Mouse (Mus musculus) hindbrain, embryonic 12.5 days (tissue): ENCODE data around the gene Nsf. TPM values are rescaled to one million over a fixed set of nuclear protein-coding genes. Genes with fewer than 3 reads are reported as not detected.

Experiments used
- ATAC-seq: fragments of 200-750 bp; cut with Nextera tagmentation; 2 replicates; pipeline ENCODE4 v1.8.0; 2017; ENCODE audit warnings: moderate TSS enrichment; ENCODE audit not compliant: low FRiP score
- H3K27ac ChIP-seq: fragments of 300-500 bp; sonication (generic); 2 replicates; pipeline ENCODE4 v1.5.1; 2016; ENCODE audit warnings: mild to moderate bottlenecking
- H3K27me3 ChIP-seq: fragments of 300-500 bp; sonication (generic); 2 replicates; pipeline ENCODE4 v1.6.1; 2016; ENCODE audit warnings: mild to moderate bottlenecking
- H3K36me3 ChIP-seq: fragments of 300-500 bp; sonication (generic); 2 replicates; pipeline ENCODE4 v1.6.1; 2016; ENCODE audit warnings: mild to moderate bottlenecking
- H3K4me1 ChIP-seq: fragments of 300-500 bp; sonication (generic); 2 replicates; pipeline ENCODE4 v1.6.1; 2016
- H3K4me2 ChIP-seq: fragments of 300-500 bp; sonication (generic); replicated peaks from 2 replicates; pipeline ENCODE4 v1.6.1; 2016; ENCODE audit warnings: mild to moderate bottlenecking
- H3K4me3 ChIP-seq: fragments of 300-500 bp; sonication (generic); 2 replicates; pipeline ENCODE4 v1.5.1; 2016; ENCODE audit warnings: mild to moderate bottlenecking
- H3K9ac ChIP-seq: fragments of 300-500 bp; sonication (generic); 2 replicates; pipeline ENCODE4 v1.6.1; 2016; ENCODE audit warnings: mild to moderate bottlenecking, moderate library complexity
- H3K9me3 ChIP-seq: fragments of 300-500 bp; sonication (generic); replicated peaks from 2 replicates; pipeline ENCODE4 v1.6.1; 2016; ENCODE audit warnings: mild to moderate bottlenecking
- WGBS: fragments of 180-500 bp; shearing (Covaris S2); methylation state at CpG from one replicate; pipeline ENCODE4 v1.1.7; 2016; 5-methylcytosine and 5-hydroxymethylcytosine counted together
- polyA plus RNA-seq: library from polyadenylated mRNA; unstranded; fragments of >200 nt; fragmentation: Nextera tagmentation; extraction: Ambion mirVana; gene quantifications from 2 replicates; pipeline ENCODE4 v1.2.1, GENCODE M21; 2016

Nsf gene
- polyA plus RNA-seq, 1 experiment from 2014 or later, result 81.7 TPM

- 47% methylated on average over 25 of the region's 25 CpGs for WGBS
- no peak overlapping the region for H3K9ac ChIP-seq
- H3K36me3 ChIP-seq, result no peaks in the 10 kb centered on the region
- no peak overlapping the region for H3K4me2 ChIP-seq
- no peak overlapping the region for H3K27ac ChIP-seq
- H3K4me1 ChIP-seq, result peaks cover 54% of the 10 kb centered on the region
- H3K9me3 ChIP-seq, result no peaks in the 10 kb centered on the region
- H3K27me3 ChIP-seq, result peaks cover 75% of the 10 kb centered on the region
- ATAC-seq, result no peak
- H3K4me3 ChIP-seq, result no peak overlapping the region
These were observed 142.6 kb downstream of the Nsf start for GRCm38 (mm10) chr11:103811246-103811645.

- H3K4me2 ChIP-seq, result peak overlapping the region; percentile 96
- H3K36me3 ChIP-seq, result no peaks in the 10 kb centered on the region
- H3K27ac ChIP-seq, result peak overlapping the region; percentile 80
- peaks cover 48% of the 10 kb centered on the region for H3K4me1 ChIP-seq
- ATAC-seq, result peak; percentile 1; the same call in 1 of the 2 replicates
- H3K4me3 ChIP-seq, result peak overlapping the region; percentile 55
- H3K9me3 ChIP-seq, result no peaks in the 10 kb centered on the region
- peaks cover 73% of the 10 kb centered on the region for H3K27me3 ChIP-seq
- WGBS, result 13% methylated on average over 12 of the region's 12 CpGs
- peak overlapping the region; percentile 80 for H3K9ac ChIP-seq
These were observed 143.2 kb downstream of the Nsf start for GRCm38 (mm10) chr11:103810631-103811030.

- WGBS, result under 1% methylated on average over 86 of the region's 107 CpGs
- H3K9me3 ChIP-seq, result 0 out of 2 replicates have a peak, but pooled peaks cover 6% of the 10 kb centered on the region
- peak overlapping the region; percentile 80 for H3K9ac ChIP-seq
- peaks cover 70% of the 10 kb centered on the region for H3K27me3 ChIP-seq
- peak overlapping the region; percentile 55 for H3K4me3 ChIP-seq
- peaks cover 43% of the 10 kb centered on the region for H3K4me1 ChIP-seq
- H3K27ac ChIP-seq, result peak overlapping the region; percentile 80
- H3K36me3 ChIP-seq, result no peaks in the 10 kb centered on the region
- H3K4me2 ChIP-seq, result peak overlapping the region; percentile 96
- ATAC-seq, result peak; percentile 52
These were observed 144.0 kb downstream of the Nsf start for GRCm38 (mm10) chr11:103809611-103810598.

GRCm38 (mm10) chr11:103808771-103809610 is 144.9 kb downstream of the Nsf start:
- H3K36me3 ChIP-seq, result no peaks in the 10 kb centered on the region
- WGBS, result 2% methylated on average over 29 of the region's 29 CpGs
- H3K27ac ChIP-seq, result peak overlapping the region; percentile 80
- ATAC-seq, result no peak
- H3K4me1 ChIP-seq, result peaks cover 41% of the 10 kb centered on the region
- H3K4me3 ChIP-seq, result peak overlapping the region; percentile 55
- peaks cover 69% of the 10 kb centered on the region for H3K27me3 ChIP-seq
- 0 out of 2 replicates have a peak, but pooled peaks cover 6% of the 10 kb centered on the region for H3K9me3 ChIP-seq
- H3K9ac ChIP-seq, result peak overlapping the region; percentile 80
- H3K4me2 ChIP-seq, result peak overlapping the region; percentile 96

GRCm38 (mm10) chr11:103807966-103808365 is 145.9 kb downstream of the Nsf start:
- WGBS, result 38% methylated on average over 12 of the region's 12 CpGs
- Histone ChIP-seq H3K4me2 (peak overlapping the region; percentile 96), H3K9ac (no peak overlapping the region), H3K27ac (peak overlapping the region; percentile 68), H3K4me1 (peaks cover 41% of the 10 kb centered on the region), H3K27me3 (peaks cover 60% of the 10 kb centered on the region), H3K4me3 (no peak overlapping the region), H3K9me3 (0 out of 2 replicates have a peak, but pooled peaks cover 6% of the 10 kb centered on the region), H3K36me3 (no peaks in the 10 kb centered on the region)
- ATAC-seq, result peak; percentile 54

- Histone ChIP-seq H3K4me3 (no peak overlapping the region), H3K9me3 (0 out of 2 replicates have a peak, but pooled peaks cover 6% of the 10 kb centered on the region), H3K27ac (no peak overlapping the region), H3K4me1 (peaks cover 28% of the 10 kb centered on the region), H3K9ac (no peak overlapping the region), H3K36me3 (no peaks in the 10 kb centered on the region), H3K4me2 (no peak overlapping the region), H3K27me3 (peaks cover 34% of the 10 kb centered on the region)
- no peak for ATAC-seq
- WGBS, result 63% methylated on average over 4 of the region's 4 CpGs
These were observed 149.1 kb downstream of the Nsf start for GRCm38 (mm10) chr11:103804804-103805203.

- Histone ChIP-seq H3K9ac (no peak overlapping the region), H3K36me3 (no peaks in the 10 kb centered on the region), H3K27ac (no peak overlapping the region), H3K9me3 (0 out of 2 replicates have a peak, but pooled peaks cover 6% of the 10 kb centered on the region), H3K27me3 (peaks cover 29% of the 10 kb centered on the region), H3K4me1 (peaks cover 21% of the 10 kb centered on the region), H3K4me2 (no peak overlapping the region), H3K4me3 (no peak overlapping the region)
- 83% methylated on average over 11 of the region's 11 CpGs for WGBS
- ATAC-seq, result no peak
These were observed 149.7 kb downstream of the Nsf start for GRCm38 (mm10) chr11:103804126-103804525.

- no peak overlapping the region for H3K4me3 ChIP-seq
- no peaks in the 10 kb centered on the region for H3K36me3 ChIP-seq
- no peak overlapping the region for H3K9ac ChIP-seq
- 74% methylated on average over 9 of the region's 9 CpGs for WGBS
- no peak overlapping the region for H3K27ac ChIP-seq
- peaks cover 11% of the 10 kb centered on the region for H3K27me3 ChIP-seq
- no peak for ATAC-seq
- 0 out of 2 replicates have a peak, but pooled peaks cover 6% of the 10 kb centered on the region for H3K9me3 ChIP-seq
- no peak overlapping the region for H3K4me2 ChIP-seq
- H3K4me1 ChIP-seq, result no peaks in the 10 kb centered on the region
These were observed 152.7 kb downstream of the Nsf start for GRCm38 (mm10) chr11:103801128-103801527.

- no peak overlapping the region for H3K9ac ChIP-seq
- no peak for ATAC-seq
- no peak overlapping the region for H3K4me2 ChIP-seq
- H3K27ac ChIP-seq, result no peak overlapping the region
- no peaks in the 10 kb centered on the region for H3K9me3 ChIP-seq
- H3K4me1 ChIP-seq, result no peaks in the 10 kb centered on the region
- no peaks in the 10 kb centered on the region for H3K36me3 ChIP-seq
- WGBS, result 74% methylated on average over 5 of the region's 5 CpGs
- H3K27me3 ChIP-seq, result peaks cover 20% of the 10 kb centered on the region
- H3K4me3 ChIP-seq, result no peak overlapping the region
These were observed 163.9 kb downstream of the Nsf start for GRCm38 (mm10) chr11:103789951-103790350.

- Histone ChIP-seq H3K27me3 (peaks cover 28% of the 10 kb centered on the region), H3K27ac (no peak overlapping the region), H3K9me3 (no peaks in the 10 kb centered on the region), H3K4me2 (no peak overlapping the region), H3K36me3 (no peaks in the 10 kb centered on the region), H3K4me3 (no peak overlapping the region), H3K4me1 (peaks cover 8% of the 10 kb centered on the region; the same call in 1 of the 2 replicates), H3K9ac (no peak overlapping the region)
- WGBS, result 67% methylated on average over 9 of the region's 9 CpGs
- no peak for ATAC-seq
These were observed 173.7 kb downstream of the Nsf start for GRCm38 (mm10) chr11:103780152-103780551.

- peak overlapping the region; percentile 75 for H3K4me2 ChIP-seq
- no peaks in the 10 kb centered on the region for H3K36me3 ChIP-seq
- peak; percentile 27; the same call in 1 of the 2 replicates for ATAC-seq
- no peaks in the 10 kb centered on the region for H3K9me3 ChIP-seq
- peaks cover 50% of the 10 kb centered on the region for H3K4me1 ChIP-seq
- H3K27me3 ChIP-seq, result peaks cover 85% of the 10 kb centered on the region
- peak overlapping the region; percentile 63 for H3K9ac ChIP-seq
- H3K27ac ChIP-seq, result no peak overlapping the region; the same call in 1 of the 2 replicates
- H3K4me3 ChIP-seq, result peak overlapping the region; percentile 46
- under 1% methylated on average over 19 of the region's 19 CpGs for WGBS
These were observed 179.7 kb downstream of the Nsf start for GRCm38 (mm10) chr11:103774228-103774530.
